Mouse (Mus musculus) layer of hippocampus, adult 18-20 months (tissue): ENCODE measurements around the gene Tfe3. TPM values are rescaled to one million over a fixed set of nuclear protein-coding genes. Genes with fewer than 3 reads are reported as not detected.
A peak's percentile ranks its signal among the peaks of the same experiment; 100 is the strongest.
"Not testable (repeated sequence)": the region's sequence is repeated elsewhere in the genome, so short reads cannot be mapped to it uniquely, and the experiment has no call there.

Source experiments
- DNase-seq, 2 experiments: peaks; one replicate each; pipeline ENCODE4 v3.0.0; 2022; ENCODE audit warnings: low spot score in 2 of 2
- microRNA-seq, 2 experiments: library from miRNA; unstranded; fragments of <30 nt; microRNA quantifications; one replicate each; pipeline ENCODE4 v1.2.0; 2021
- total RNA-seq, 2 experiments: library from RNA; stranded (reverse); gene quantifications; 2 replicates each; pipeline ENCODE4 v1.2.3; 2021

Tfe3 gene
- total RNA-seq, 2 experiments from 2014 or later = 33.7 to 38.7 TPM

DNA sequence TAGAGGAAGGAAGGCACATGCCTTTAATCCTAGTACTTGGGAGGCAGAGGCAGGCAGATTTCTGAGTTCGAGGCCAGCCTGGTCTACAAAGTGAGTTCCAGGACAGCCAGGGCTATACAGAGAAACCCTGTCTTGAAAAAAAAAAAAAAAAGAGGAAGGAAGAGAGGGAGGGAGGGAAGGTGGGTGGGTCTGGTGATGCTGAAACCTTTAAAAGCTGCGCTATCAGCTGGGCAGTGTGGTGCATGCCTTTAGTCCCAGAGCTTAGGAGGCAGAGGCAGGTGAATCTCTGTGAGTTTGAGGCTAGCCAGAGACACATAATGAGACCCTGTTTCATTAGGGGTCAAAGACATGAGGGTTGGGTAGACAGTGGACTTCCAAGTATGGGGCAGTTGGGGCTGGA lies 39.8 kb downstream of the Tfe3 start:
- DNase-seq = not testable (repeated sequence)

DNA sequence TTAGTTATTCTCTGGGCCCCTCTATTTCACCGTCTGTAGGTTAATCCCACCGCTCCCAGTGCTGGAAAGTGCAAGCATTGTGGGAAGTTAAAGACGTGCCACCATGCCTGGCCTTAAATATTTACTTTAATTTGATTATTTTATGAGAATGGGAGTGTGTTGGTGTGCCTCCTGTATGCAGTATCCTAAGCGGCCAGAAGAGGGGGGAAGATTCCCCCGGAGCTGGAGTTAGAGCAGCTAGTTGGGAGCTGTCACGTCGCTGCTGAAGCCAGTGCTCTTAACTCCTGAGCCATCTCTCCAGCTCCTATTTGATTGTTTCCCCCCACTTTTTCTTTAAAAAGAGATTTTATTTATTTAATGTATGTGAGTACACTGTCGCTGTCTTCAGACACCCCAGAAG lies 52.7 kb downstream of the Tfe3 start:
- not testable (repeated sequence) for DNase-seq

DNA sequence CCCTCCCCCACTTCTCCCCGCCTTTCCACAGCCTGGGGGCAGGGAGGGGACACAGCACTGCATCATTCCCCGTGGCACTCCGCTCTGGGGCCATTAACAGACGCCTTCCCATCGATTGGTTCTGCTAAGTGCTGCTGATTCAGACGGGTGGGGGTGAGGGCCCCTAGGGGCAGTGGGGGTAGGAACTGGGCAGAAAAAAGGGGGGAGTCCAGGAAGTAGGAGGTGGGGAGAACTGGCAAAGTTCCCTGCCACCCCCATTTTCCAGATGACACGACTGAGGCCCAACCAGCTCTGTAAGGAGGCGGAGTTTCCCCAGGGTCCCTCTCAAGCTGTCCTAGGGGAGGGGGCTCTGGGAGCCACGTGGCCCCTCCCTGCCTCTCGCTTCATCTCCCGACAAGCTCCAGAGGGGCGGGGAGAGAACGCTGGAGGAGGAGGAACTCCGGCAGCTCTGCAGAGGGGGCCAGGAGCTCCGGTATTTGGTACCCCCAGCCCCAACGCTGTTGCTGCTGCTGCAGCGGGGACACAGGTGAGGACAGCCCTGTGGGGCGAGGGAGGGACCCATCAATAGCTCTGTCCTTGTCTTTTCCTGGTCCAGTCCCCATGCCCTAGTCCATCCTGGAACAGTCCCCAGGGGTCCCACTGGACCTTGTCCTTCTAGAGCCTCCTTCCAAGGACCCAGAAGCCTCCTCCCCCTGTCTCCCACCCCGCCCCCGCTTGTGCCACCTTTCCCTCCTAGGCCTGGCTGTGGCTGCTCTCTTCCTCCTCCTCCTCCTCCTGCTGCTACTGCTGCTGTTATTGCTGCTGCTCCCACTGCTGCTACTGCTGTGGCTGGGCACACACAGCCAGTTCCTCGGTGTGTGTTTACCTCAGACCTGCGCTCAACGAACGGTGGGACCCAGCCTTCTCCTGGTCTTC lies 59.8 kb downstream of the Tfe3 start, which contains the start of gene Kcnd1:
Kcnd1 (plus strand) TSS at position 425 of the 915 bp plus-strand sequence.
- peak; percentile 36 to 37 for DNase-seq

Small RNAs within 50 kb of the gene (microRNA-seq; reads per million reads assigned to microRNA genes)
- 67.3 to 68.8 reads per million in 2 experiments for gene Mir1198

Other genes with a start within 250 kb of the Tfe3 start
- not detected for gene Foxp3, start 188.9 kb upstream of the Tfe3 start, total RNA-seq
- 10 to 100 TPM; 20.0 to 22.5 TPM for gene Ppp1r3f, start 188.3 kb upstream of the Tfe3 start, total RNA-seq
- 10 to 100 TPM; 23.7 to 24.5 TPM for gene Ccdc22, start 157.0 kb upstream of the Tfe3 start, total RNA-seq
- gene Cacna1f, start 155.5 kb upstream of the Tfe3 start, total RNA-seq = not detected
- gene Syp, start 124.1 kb upstream of the Tfe3 start, total RNA-seq = 1,000 to 10,000 TPM; 1,783 to 1,871 TPM
- 1 to 10 TPM; 1.5 TPM for gene Prickle3, start 105.3 kb upstream of the Tfe3 start, total RNA-seq
- 1 to 10 TPM; 3.9 to 5.1 TPM for gene Plp2, start 91.2 kb upstream of the Tfe3 start, total RNA-seq
- gene Magix, start 81.3 kb upstream of the Tfe3 start, total RNA-seq = under 1 TPM in 1 of 2 experiments, not detected in 1; 0.41 TPM
- 10 to 100 TPM; 36.5 to 37.4 TPM for gene Gpkow, start 65.4 kb upstream of the Tfe3 start, total RNA-seq
- gene Wdr45, start 48.2 kb upstream of the Tfe3 start, total RNA-seq = 10 to 100 TPM; 61.6 to 67.4 TPM
- gene Gm45208, start 40.3 kb upstream of the Tfe3 start, total RNA-seq = under 1 TPM in 1 of 2 experiments, not detected in 1; 0.41 TPM
- gene Praf2, start 34.1 kb upstream of the Tfe3 start, total RNA-seq = 100 to 1,000 TPM in 1 of 2 experiments, 10 to 100 TPM in 1; 97.3 to 100 TPM
- 10 to 100 TPM; 17.6 to 21.5 TPM for gene Ccdc120, start 11.7 kb upstream of the Tfe3 start, total RNA-seq
- 100 to 1,000 TPM in 1 of 2 experiments, 10 to 100 TPM in 1; 95.3 to 105 TPM for gene Gripap1, start 27.2 kb downstream of the Tfe3 start, total RNA-seq
- gene Kcnd1, start 59.7 kb downstream of the Tfe3 start, total RNA-seq = 1 to 10 TPM; 7.0 to 8.9 TPM
- gene Otud5, start 78.8 kb downstream of the Tfe3 start, total RNA-seq = 10 to 100 TPM; 75.3 to 87.4 TPM
- gene Pim2, start 115.7 kb downstream of the Tfe3 start, total RNA-seq = 10 to 100 TPM; 49.3 to 58.8 TPM
- gene Slc35a2, start 121.5 kb downstream of the Tfe3 start, total RNA-seq = 10 to 100 TPM; 38.9 to 45.9 TPM
- gene Pqbp1, start 136.7 kb downstream of the Tfe3 start, total RNA-seq = 10 to 100 TPM; 93.4 to 96.7 TPM
- gene Timm17b, start 136.8 kb downstream of the Tfe3 start, total RNA-seq = 10 to 100 TPM; 21.9 to 23.8 TPM
- gene Gm10491, start 145.3 kb downstream of the Tfe3 start, total RNA-seq = not detected
- not detected for gene Gm10490, start 147.0 kb downstream of the Tfe3 start, total RNA-seq
- gene Pcsk1n, start 157.3 kb downstream of the Tfe3 start, total RNA-seq = 100 to 1,000 TPM; 437 to 442 TPM
- gene Eras, start 166.0 kb downstream of the Tfe3 start, total RNA-seq = not detected
- 10 to 100 TPM; 41.6 to 43.5 TPM for gene Hdac6, start 185.3 kb downstream of the Tfe3 start, total RNA-seq
- gene Gata1, start 215.5 kb downstream of the Tfe3 start, total RNA-seq = not detected